Mouse (Mus musculus) liver, embryonic 15.5 days (tissue): ENCODE data around the gene Alox12e. TPM values are rescaled to one million over a fixed set of nuclear protein-coding genes. Genes with fewer than 3 reads are reported as not detected.
A peak's percentile ranks its signal among the peaks of the same experiment; 100 is the strongest.

ENCODE experiments used
- ATAC-seq: fragments of 200-750 bp; cut with Nextera tagmentation; 2 replicates; pipeline ENCODE4 v1.8.0; 2017; ENCODE audit warnings: moderate number of reproducible peaks, mild to moderate bottlenecking, moderate library complexity; ENCODE audit not compliant: insufficient read depth
- H3K27ac ChIP-seq: fragments of 300-500 bp; sonication (generic); replicated peaks from 2 replicates; pipeline ENCODE4 v1.5.1; 2015; ENCODE audit warnings: mild to moderate bottlenecking, inconsistent platforms
- H3K27me3 ChIP-seq: fragments of 300-500 bp; sonication (generic); 2 replicates; pipeline ENCODE4 v1.6.1; 2015; ENCODE audit warnings: mild to moderate bottlenecking, inconsistent platforms
- H3K36me3 ChIP-seq: fragments of 300-500 bp; sonication (generic); replicated peaks from 2 replicates; pipeline ENCODE4 v1.6.1; 2015; ENCODE audit warnings: moderate library complexity, mild to moderate bottlenecking, inconsistent platforms
- H3K4me1 ChIP-seq: fragments of 300-500 bp; sonication (generic); replicated peaks from 2 replicates; pipeline ENCODE4 v1.6.1; 2015; ENCODE audit warnings: inconsistent platforms
- H3K4me2 ChIP-seq: fragments of 300-500 bp; sonication (generic); 2 replicates; pipeline ENCODE4 v1.6.1; 2015; ENCODE audit warnings: moderate library complexity, mild to moderate bottlenecking, inconsistent platforms
- H3K4me3 ChIP-seq: fragments of 300-500 bp; sonication (generic); replicated peaks from 2 replicates; pipeline ENCODE4 v1.5.1; 2015; ENCODE audit warnings: mild to moderate bottlenecking, inconsistent platforms
- H3K9ac ChIP-seq: fragments of 300-500 bp; sonication (generic); 2 replicates; pipeline ENCODE4 v1.6.1; 2015; ENCODE audit warnings: moderate library complexity, mild to moderate bottlenecking, inconsistent platforms
- H3K9me3 ChIP-seq: fragments of 300-500 bp; sonication (generic); replicated peaks from 2 replicates; pipeline ENCODE4 v1.6.1; 2016; ENCODE audit warnings: inconsistent platforms
- WGBS: fragments of 180-500 bp; shearing (Covaris S2); methylation state at CpG from one replicate; pipeline ENCODE4 v1.1.7; 2015; ENCODE audit warnings: mixed read lengths; ENCODE audit not compliant: insufficient replicate concordance; 5-methylcytosine and 5-hydroxymethylcytosine counted together
- polyA plus RNA-seq: library from polyadenylated mRNA; unstranded; fragments of >200 nt; fragmentation: Nextera tagmentation; extraction: Ambion mirVana; gene quantifications from 2 replicates; pipeline ENCODE4 v1.2.1, GENCODE M21; 2015

Alox12e gene
- polyA plus RNA-seq, 1 experiment from 2014 or later = 0.16 TPM

DNA sequence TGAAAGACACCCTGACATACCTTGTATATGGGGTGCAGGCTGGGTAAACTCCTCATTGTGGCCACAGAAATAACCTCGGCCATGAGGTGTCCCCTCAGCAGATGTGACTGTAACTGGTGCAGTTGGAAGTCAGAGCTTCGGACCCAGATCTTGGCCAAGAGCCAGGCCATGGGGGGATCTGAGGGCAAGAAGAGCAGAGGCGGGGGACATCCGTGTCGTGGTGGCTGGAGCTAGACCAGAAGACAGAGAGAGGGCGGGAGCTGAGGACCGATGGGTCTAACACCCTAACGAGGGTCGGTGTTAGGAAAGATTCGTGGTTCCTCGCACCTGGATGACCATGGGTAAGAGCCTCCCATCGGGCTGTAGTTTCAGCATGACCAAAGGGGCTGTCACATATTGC lies 2.8 kb downstream of the Alox12e start:
- H3K36me3 ChIP-seq = no peaks in the 10 kb centered on the region
- ATAC-seq = no peak
- H3K27ac ChIP-seq = no peak overlapping the region
- H3K9ac ChIP-seq = no peak overlapping the region
- H3K9me3 ChIP-seq = no peaks in the 10 kb centered on the region
- H3K4me2 ChIP-seq = no peak overlapping the region
- WGBS = 63% methylated on average over 12 of the region's 12 CpGs
- H3K27me3 ChIP-seq = peaks cover 74% of the 10 kb centered on the region
- H3K4me3 ChIP-seq = no peak overlapping the region
- H3K4me1 ChIP-seq = 0 out of 2 replicates have a peak, but pooled peaks cover 3% of the 10 kb centered on the region

- H3K4me1 ChIP-seq = no peaks in the 10 kb centered on the region
- no peaks in the 10 kb centered on the region for H3K36me3 ChIP-seq
- WGBS = 17% methylated on average over 7 of the region's 7 CpGs
- no peak for ATAC-seq
- H3K27ac ChIP-seq = no peak overlapping the region
- H3K27me3 ChIP-seq = peaks cover 38% of the 10 kb centered on the region
- H3K4me3 ChIP-seq = no peak overlapping the region
- no peak overlapping the region for H3K4me2 ChIP-seq
- no peak overlapping the region for H3K9ac ChIP-seq
- H3K9me3 ChIP-seq = no peaks in the 10 kb centered on the region
Observed at GRCm38 (mm10) chr11:70313833-70314232, 8.6 kb downstream of the Alox12e start.

GRCm38 (mm10) chr11:70309341-70309740 lies 13.1 kb downstream of the Alox12e start:
- no peaks in the 10 kb centered on the region for H3K9me3 ChIP-seq
- no peak overlapping the region for H3K27ac ChIP-seq
- no peak overlapping the region for H3K4me3 ChIP-seq
- no peak overlapping the region for H3K4me2 ChIP-seq
- WGBS = 11% methylated on average over 9 of the region's 9 CpGs
- no peaks in the 10 kb centered on the region for H3K36me3 ChIP-seq
- H3K27me3 ChIP-seq = peaks cover 14% of the 10 kb centered on the region; the same call in 1 of the 2 replicates
- H3K9ac ChIP-seq = no peak overlapping the region
- ATAC-seq = no peak
- no peaks in the 10 kb centered on the region for H3K4me1 ChIP-seq

DNA sequence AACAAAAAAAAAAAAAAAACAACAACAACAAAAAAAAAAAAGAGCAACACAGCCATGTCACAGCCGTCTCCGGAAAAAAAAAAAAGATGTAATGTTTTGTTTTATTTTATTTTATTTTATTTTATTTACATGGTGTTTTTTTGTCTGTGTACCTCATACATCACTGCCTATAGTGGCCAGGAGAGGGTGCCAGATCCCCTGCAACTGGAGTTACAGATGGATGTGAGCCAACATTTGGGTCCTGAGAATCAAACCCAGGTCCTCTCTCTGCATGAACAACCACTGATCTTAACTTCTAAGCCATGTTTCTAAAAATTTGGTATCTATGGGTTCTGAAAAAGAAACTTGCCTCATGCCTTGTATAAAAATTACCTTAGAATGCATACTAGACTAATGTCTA lies 14.1 kb downstream of the Alox12e start:
- no peaks in the 10 kb centered on the region for H3K36me3 ChIP-seq
- ATAC-seq = no peak
- 90% methylated on average over 2 of the region's 2 CpGs for WGBS

GRCm38 (mm10) chr11:70306159-70306558 lies 16.3 kb downstream of the Alox12e start:
- Histone ChIP-seq H3K4me1 (no peaks in the 10 kb centered on the region), H3K9ac (no peak overlapping the region), H3K9me3 (no peaks in the 10 kb centered on the region), H3K36me3 (no peaks in the 10 kb centered on the region), H3K4me2 (no peak overlapping the region), H3K27ac (no peak overlapping the region), H3K4me3 (no peak overlapping the region), H3K27me3 (peaks cover 8% of the 10 kb centered on the region; the same call in 1 of the 2 replicates)
- no peak for ATAC-seq
- WGBS = 17% methylated on average over 7 of the region's 7 CpGs

More for the DNA sequence above, 14.1 kb downstream of the Alox12e start:
- Histone ChIP-seq H3K4me3 (no peak overlapping the region), H3K9me3 (no peaks in the 10 kb centered on the region), H3K27ac (no peak overlapping the region), H3K4me2 (no peak overlapping the region), H3K4me1 (no peaks in the 10 kb centered on the region), H3K9ac (no peak overlapping the region), H3K27me3 (peaks cover 14% of the 10 kb centered on the region; the same call in 1 of the 2 replicates)

DNA sequence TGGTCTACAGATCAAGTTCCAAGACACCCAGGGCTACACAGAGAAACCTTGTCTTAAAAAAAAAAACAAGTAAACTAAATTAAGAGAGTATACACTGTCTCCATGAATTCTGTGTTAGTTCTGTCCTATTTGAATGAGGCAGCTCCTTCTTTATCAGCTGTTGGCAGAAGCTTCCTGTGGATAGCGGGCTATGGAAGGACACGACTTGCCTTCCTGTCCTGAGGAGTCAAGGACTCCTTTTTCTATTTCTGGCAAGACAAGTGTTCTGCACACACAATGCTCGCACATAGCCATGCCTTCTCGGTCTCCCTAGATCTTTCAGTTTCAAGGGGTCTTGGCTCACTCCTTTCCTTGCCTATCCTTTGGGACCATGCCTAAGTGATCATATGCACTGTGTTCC lies 20.1 kb downstream of the Alox12e start:
- Histone ChIP-seq H3K27ac (no peak overlapping the region), H3K4me2 (no peak overlapping the region), H3K27me3 (no peaks in the 10 kb centered on the region), H3K4me1 (no peaks in the 10 kb centered on the region; the same call in 1 of the 2 replicates), H3K9me3 (no peaks in the 10 kb centered on the region), H3K4me3 (no peak overlapping the region), H3K9ac (no peak overlapping the region), H3K36me3 (no peaks in the 10 kb centered on the region)
- no peak for ATAC-seq
- WGBS = 16% methylated on average over 4 of the region's 4 CpGs

DNA sequence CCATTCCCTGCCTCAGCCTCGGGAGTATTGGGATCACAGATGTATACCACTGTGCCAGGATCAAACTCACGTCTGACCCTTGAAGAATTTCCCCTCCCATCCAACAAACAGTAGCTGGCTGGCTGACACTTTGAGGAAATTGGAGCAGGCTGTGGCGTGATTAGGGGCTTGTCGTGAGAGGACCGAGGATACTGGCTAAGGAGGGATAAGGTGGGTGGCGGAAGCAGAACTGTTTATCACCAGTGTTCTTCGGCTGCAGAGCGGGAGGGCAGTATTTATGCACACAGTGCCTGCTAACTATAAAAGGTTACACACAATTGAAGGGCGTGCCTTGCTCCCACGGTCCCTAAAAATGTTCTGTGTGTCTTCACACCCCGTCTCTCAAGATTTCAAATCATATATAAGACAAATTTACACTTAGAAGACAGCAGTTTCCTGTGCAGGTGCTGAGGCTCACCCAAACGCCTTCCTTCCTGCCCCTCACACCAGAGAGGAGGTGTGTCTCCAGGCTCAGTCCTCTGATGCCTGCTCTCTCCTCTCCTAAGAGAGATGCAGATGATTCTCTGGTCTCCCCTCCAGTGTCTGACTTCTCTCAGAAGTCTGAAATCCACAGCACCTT lies 24.5 kb downstream of the Alox12e start:
- Histone ChIP-seq H3K4me2 (no peak overlapping the region), H3K9ac (no peak overlapping the region), H3K36me3 (no peaks in the 10 kb centered on the region), H3K27me3 (no peaks in the 10 kb centered on the region), H3K9me3 (no peaks in the 10 kb centered on the region), H3K4me3 (no peak overlapping the region), H3K4me1 (no peaks in the 10 kb centered on the region; the same call in 1 of the 2 replicates), H3K27ac (no peak overlapping the region)
- 9% methylated on average over 12 of the region's 12 CpGs for WGBS
- ATAC-seq = 0 out of 2 replicates have a peak, but pooled peaks have one; percentile 37

- no peak overlapping the region for H3K9ac ChIP-seq
- no peaks in the 10 kb centered on the region for H3K9me3 ChIP-seq
- no peak overlapping the region for H3K4me3 ChIP-seq
- no peak overlapping the region for H3K4me2 ChIP-seq
- no peaks in the 10 kb centered on the region for H3K36me3 ChIP-seq
- WGBS = 24% methylated on average over 4 of the region's 4 CpGs
- no peaks in the 10 kb centered on the region; the same call in 1 of the 2 replicates for H3K4me1 ChIP-seq
- ATAC-seq = no peak
- H3K27me3 ChIP-seq = no peaks in the 10 kb centered on the region
- no peak overlapping the region for H3K27ac ChIP-seq
Observed at GRCm38 (mm10) chr11:70297405-70297804, 25.0 kb downstream of the Alox12e start.

GRCm38 (mm10) chr11:70293881-70294280 lies 28.5 kb downstream of the Alox12e start:
- Histone ChIP-seq H3K27me3 (no peaks in the 10 kb centered on the region), H3K4me2 (no peak overlapping the region), H3K36me3 (no peaks in the 10 kb centered on the region), H3K9me3 (no peaks in the 10 kb centered on the region), H3K9ac (no peak overlapping the region), H3K4me3 (no peak overlapping the region), H3K27ac (no peak overlapping the region), H3K4me1 (no peaks in the 10 kb centered on the region; the same call in 1 of the 2 replicates)
- WGBS = 69% methylated on average over 6 of the region's 6 CpGs
- ATAC-seq = no peak

GRCm38 (mm10) chr11:70291235-70291634 lies 31.2 kb downstream of the Alox12e start:
- H3K4me2 ChIP-seq = no peak overlapping the region
- H3K27me3 ChIP-seq = peaks cover 2% of the 10 kb centered on the region; the same call in 1 of the 2 replicates
- H3K27ac ChIP-seq = no peak overlapping the region
- H3K9ac ChIP-seq = no peak overlapping the region
- no peak overlapping the region for H3K4me3 ChIP-seq
- no peaks in the 10 kb centered on the region for H3K4me1 ChIP-seq
- no peaks in the 10 kb centered on the region for H3K9me3 ChIP-seq
- WGBS = 46% methylated on average over 6 of the region's 6 CpGs
- ATAC-seq = no peak
- H3K36me3 ChIP-seq = no peaks in the 10 kb centered on the region

GRCm38 (mm10) chr11:70289236-70289635 lies 33.2 kb downstream of the Alox12e start:
- Histone ChIP-seq H3K4me1 (no peaks in the 10 kb centered on the region), H3K4me3 (no peak overlapping the region), H3K36me3 (no peaks in the 10 kb centered on the region), H3K27ac (no peak overlapping the region), H3K9me3 (no peaks in the 10 kb centered on the region), H3K4me2 (no peak overlapping the region), H3K9ac (no peak overlapping the region), H3K27me3 (peaks cover 6% of the 10 kb centered on the region)
- no peak for ATAC-seq
- 39% methylated on average over 6 of the region's 6 CpGs for WGBS

GRCm38 (mm10) chr11:70288102-70288501 lies 34.3 kb downstream of the Alox12e start:
- Histone ChIP-seq H3K4me2 (no peak overlapping the region), H3K4me3 (no peak overlapping the region), H3K9ac (no peak overlapping the region), H3K27me3 (peaks cover 6% of the 10 kb centered on the region), H3K27ac (no peak overlapping the region), H3K4me1 (no peaks in the 10 kb centered on the region), H3K36me3 (no peaks in the 10 kb centered on the region), H3K9me3 (no peaks in the 10 kb centered on the region)
- WGBS = 73% methylated on average over 10 of the region's 10 CpGs
- ATAC-seq = no peak
